Mouse (Mus musculus): ENCODE data around the gene Gm49630. TPM values are rescaled to one million over a fixed set of nuclear protein-coding genes. Genes with fewer than 3 reads are reported as not detected.
"Not testable (repeated sequence)": the region's sequence is repeated elsewhere in the genome, so short reads cannot be mapped to it uniquely, and the experiment has no call there.

Gm49630 gene
- polyA plus RNA-seq, 1 experiment from 2014 or later, result not detected

- not testable (repeated sequence) for H3K36me3 ChIP-seq (replicated peaks); H3K9me3 ChIP-seq; H3K4me1 ChIP-seq; H3K27ac ChIP-seq (replicated peaks); DNase-seq (ENCODE audit: low spot score); H3K27me3 ChIP-seq (replicated peaks; ENCODE audit: low read depth, poor library complexity, severe bottlenecking); H3K4me3 ChIP-seq
- no CpG with 5 or more reads among the region's 2 CpGs for WGBS
Measured at GRCm38 (mm10) chr17:7388341-7388957, 16.7 kb upstream of the Gm49630 start.

DNA sequence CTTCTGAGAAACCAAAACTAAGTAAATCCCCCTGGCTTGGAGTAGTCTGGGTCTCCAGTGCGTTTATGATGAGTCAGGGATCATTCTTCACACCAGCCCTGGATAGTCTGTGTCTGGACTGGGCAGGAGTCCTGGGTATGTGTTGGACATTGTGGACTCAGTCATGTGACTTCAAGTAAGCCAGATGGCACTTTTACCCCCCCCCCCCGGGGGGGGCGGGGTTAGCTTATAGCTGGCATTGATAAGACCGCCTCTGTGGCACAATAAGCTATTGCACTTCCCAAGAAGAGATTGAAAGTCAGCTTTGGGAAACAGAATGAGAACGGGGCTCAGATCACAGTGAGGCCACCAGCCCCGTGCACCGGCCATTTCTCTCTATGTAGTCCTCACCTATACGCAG is 14.2 kb upstream of the Gm49630 start:
- not testable (repeated sequence) for H3K27me3 ChIP-seq (replicated peaks; ENCODE audit: low read depth, poor library complexity, severe bottlenecking); H3K27ac ChIP-seq (replicated peaks); H3K4me3 ChIP-seq; H3K4me1 ChIP-seq; H3K36me3 ChIP-seq (replicated peaks); H3K9me3 ChIP-seq
- peak; percentile 8 for DNase-seq (ENCODE audit: low spot score)
- WGBS, result 79% methylated on average over 8 of the region's 8 CpGs

GRCm38 (mm10) chr17:7385364-7385763 is 13.6 kb upstream of the Gm49630 start, which contains the start of gene Unc93a2:
Gene Unc93a2, minus strand, starts transcription at chr17:7385464.
- not testable (repeated sequence) for H3K4me3 ChIP-seq; H3K27ac ChIP-seq (replicated peaks); H3K27me3 ChIP-seq (replicated peaks; ENCODE audit: low read depth, poor library complexity, severe bottlenecking); H3K36me3 ChIP-seq (replicated peaks); H3K9me3 ChIP-seq; H3K4me1 ChIP-seq; DNase-seq (ENCODE audit: low spot score)
- WGBS, result 77% methylated on average over 3 of the region's 3 CpGs

- H3K4me1 ChIP-seq; H3K36me3 ChIP-seq (replicated peaks); H3K27ac ChIP-seq (replicated peaks); DNase-seq (ENCODE audit: low spot score); H3K4me3 ChIP-seq; H3K27me3 ChIP-seq (replicated peaks; ENCODE audit: low read depth, poor library complexity, severe bottlenecking); H3K9me3 ChIP-seq: not testable (repeated sequence)
- 83% methylated on average over 12 of the region's 13 CpGs for WGBS
Measured at GRCm38 (mm10) chr17:7383167-7384143, 11.7 kb upstream of the Gm49630 start.

DNA sequence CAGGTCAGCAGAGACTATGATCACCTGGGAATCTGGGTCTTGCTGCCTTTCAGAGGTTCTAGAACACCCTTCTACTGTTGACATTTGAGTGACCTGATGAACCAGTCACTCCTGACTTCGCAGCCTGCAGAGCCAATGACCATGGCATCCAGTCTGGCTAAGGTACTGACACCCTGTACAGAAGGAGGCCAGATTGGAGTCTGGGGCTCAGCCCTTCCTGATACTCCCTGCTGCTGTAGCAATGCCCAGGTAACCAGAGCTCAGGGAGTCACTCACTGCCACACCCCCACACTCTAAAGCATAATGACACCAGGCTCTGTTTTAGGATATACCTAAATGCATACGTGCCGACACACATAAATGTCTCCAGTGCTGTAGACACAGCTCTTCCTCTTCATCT is 10.9 kb upstream of the Gm49630 start:
- H3K27ac ChIP-seq (replicated peaks); H3K36me3 ChIP-seq (replicated peaks); H3K4me3 ChIP-seq; H3K27me3 ChIP-seq (replicated peaks; ENCODE audit: low read depth, poor library complexity, severe bottlenecking); DNase-seq (ENCODE audit: low spot score); H3K4me1 ChIP-seq; H3K9me3 ChIP-seq: not testable (repeated sequence)
- WGBS, result 86% methylated on average over 1 of the region's 3 CpGs

- H3K27ac ChIP-seq (replicated peaks); H3K4me3 ChIP-seq; H3K9me3 ChIP-seq; H3K36me3 ChIP-seq (replicated peaks); H3K4me1 ChIP-seq; DNase-seq (ENCODE audit: low spot score); H3K27me3 ChIP-seq (replicated peaks; ENCODE audit: low read depth, poor library complexity, severe bottlenecking): not testable (repeated sequence)
- 54% methylated on average over 3 of the region's 3 CpGs for WGBS
Measured at GRCm38 (mm10) chr17:7377907-7378306, 6.1 kb upstream of the Gm49630 start.

- not testable (repeated sequence) for H3K27me3 ChIP-seq (replicated peaks; ENCODE audit: low read depth, poor library complexity, severe bottlenecking); H3K36me3 ChIP-seq (replicated peaks); H3K9me3 ChIP-seq; H3K4me3 ChIP-seq; H3K4me1 ChIP-seq; DNase-seq (ENCODE audit: low spot score); H3K27ac ChIP-seq (replicated peaks)
- 81% methylated on average over 1 of the region's 3 CpGs for WGBS
Measured at GRCm38 (mm10) chr17:7376951-7377700, 5.3 kb upstream of the Gm49630 start.

DNA sequence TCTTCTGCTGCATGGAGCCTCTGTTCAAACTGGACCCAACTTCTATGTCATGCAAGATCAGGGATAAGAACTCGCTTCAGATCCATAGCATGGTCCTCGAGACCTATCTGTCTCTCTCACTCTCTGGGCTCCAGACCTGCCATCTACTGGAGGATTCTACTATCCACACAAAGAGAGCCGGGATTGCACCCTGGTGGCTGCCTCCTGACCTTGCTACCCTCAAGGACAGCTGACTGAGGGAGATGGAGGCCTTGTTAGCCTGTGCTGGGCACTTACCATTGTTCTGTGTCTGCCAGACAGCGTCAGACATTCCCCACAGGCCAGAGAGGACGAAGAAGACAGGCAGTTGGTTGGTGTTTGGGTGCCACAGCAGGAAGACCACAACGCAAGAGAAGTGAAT is 2.4 kb downstream of the Gm49630 start:
- H3K36me3 ChIP-seq (replicated peaks); DNase-seq (ENCODE audit: low spot score); H3K4me3 ChIP-seq; H3K27me3 ChIP-seq (replicated peaks; ENCODE audit: low read depth, poor library complexity, severe bottlenecking); H3K27ac ChIP-seq (replicated peaks); H3K9me3 ChIP-seq; H3K4me1 ChIP-seq: not testable (repeated sequence)
- 81% methylated on average over 6 of the region's 6 CpGs for WGBS

DNA sequence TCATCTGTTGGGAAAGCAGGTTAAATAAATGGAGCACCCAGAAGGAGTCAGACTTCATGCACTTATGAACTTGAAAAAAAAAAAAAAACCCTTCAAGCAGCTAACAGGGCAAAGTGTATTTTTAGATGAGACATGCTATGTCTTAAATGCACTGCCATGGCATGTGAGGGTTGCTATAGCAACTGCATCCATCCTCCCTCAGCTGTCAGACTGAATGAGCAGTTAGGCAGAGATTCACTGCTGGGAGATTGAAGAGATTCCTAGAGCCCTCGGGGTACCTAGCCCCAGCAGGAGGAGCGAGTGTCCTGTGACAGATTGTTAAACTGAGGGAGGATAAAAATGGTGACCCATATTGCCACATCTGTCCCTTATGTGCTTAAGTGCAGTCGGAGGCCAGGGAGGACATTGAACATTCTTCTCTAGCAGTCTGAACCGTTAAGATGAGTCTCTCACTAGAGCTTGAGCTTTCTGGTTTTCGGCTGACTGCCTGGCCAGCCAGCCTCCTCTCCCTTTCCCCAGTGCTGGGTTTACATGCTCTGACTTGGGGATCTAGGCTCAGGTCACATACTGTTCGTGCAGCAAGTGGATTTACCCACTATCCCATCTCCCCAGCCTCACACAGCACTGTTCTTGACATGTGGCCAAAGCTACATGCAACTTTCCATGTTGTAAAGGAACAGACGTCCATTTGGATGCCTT is 5.0 kb downstream of the Gm49630 start:
- DNase-seq (ENCODE audit: low spot score); H3K4me3 ChIP-seq; H3K36me3 ChIP-seq (replicated peaks); H3K9me3 ChIP-seq; H3K27me3 ChIP-seq (replicated peaks; ENCODE audit: low read depth, poor library complexity, severe bottlenecking); H3K27ac ChIP-seq (replicated peaks); H3K4me1 ChIP-seq: not testable (repeated sequence)
- WGBS, result 59% methylated on average over 5 of the region's 7 CpGs

GRCm38 (mm10) chr17:7366265-7366664 is 5.5 kb downstream of the Gm49630 start:
- H3K9me3 ChIP-seq; H3K27ac ChIP-seq (replicated peaks); H3K4me3 ChIP-seq; H3K4me1 ChIP-seq; H3K36me3 ChIP-seq (replicated peaks); H3K27me3 ChIP-seq (replicated peaks; ENCODE audit: low read depth, poor library complexity, severe bottlenecking); DNase-seq (ENCODE audit: low spot score): not testable (repeated sequence)
- 44% methylated on average over 1 of the region's 1 CpGs for WGBS

DNA sequence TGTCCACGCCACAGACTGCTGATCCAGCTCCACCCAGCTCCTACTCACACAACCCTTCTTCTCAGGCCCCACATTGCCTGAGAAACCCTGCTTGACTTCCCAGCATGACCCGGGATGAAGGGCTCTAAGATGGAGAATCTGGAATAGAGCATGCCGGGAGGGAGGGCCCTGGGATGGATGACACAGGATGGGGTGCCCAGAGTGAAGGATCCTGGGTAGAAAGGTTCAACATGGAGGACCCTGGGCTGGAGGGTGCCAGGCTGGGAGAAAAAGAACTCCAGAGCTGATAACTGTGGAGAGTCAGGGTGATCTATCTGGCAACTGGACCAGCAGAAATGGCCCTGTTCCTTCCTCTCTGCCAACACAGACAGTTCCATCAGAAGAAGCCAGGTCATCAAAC is 6.2 kb downstream of the Gm49630 start:
- not testable (repeated sequence) for DNase-seq (ENCODE audit: low spot score); H3K36me3 ChIP-seq (replicated peaks); H3K4me1 ChIP-seq; H3K27me3 ChIP-seq (replicated peaks; ENCODE audit: low read depth, poor library complexity, severe bottlenecking); H3K27ac ChIP-seq (replicated peaks); H3K4me3 ChIP-seq; H3K9me3 ChIP-seq
- 67% methylated on average over 1 of the region's 3 CpGs for WGBS

- not testable (repeated sequence) for H3K36me3 ChIP-seq (replicated peaks); H3K27me3 ChIP-seq (replicated peaks; ENCODE audit: low read depth, poor library complexity, severe bottlenecking); H3K9me3 ChIP-seq; H3K4me3 ChIP-seq; DNase-seq (ENCODE audit: low spot score); H3K4me1 ChIP-seq; H3K27ac ChIP-seq (replicated peaks)
- 87% methylated on average over 9 of the region's 9 CpGs for WGBS
Measured at GRCm38 (mm10) chr17:7360749-7361465, 10.9 kb downstream of the Gm49630 start.
